Mouse (Mus musculus) MEL-GATA-1-ER (cell line): ENCODE measurements at regions not wholly inside any gene's neighbourhood (a gene's known extent, or its start where the extent isn't known, plus 50 kb on each side); places are given as distances from the start of the nearest gene placed in this dataset.

Experiments
- DNase-seq: peaks from one replicate; pipeline ENCODE4 v3.0.0-alpha.2; 2012; ENCODE audit warnings: low read depth; ENCODE audit errors: extremely low read depth

- DNase-seq, result no peak
Measured at GRCm38 (mm10) chr4:81970472-81970871, 527.9 kb upstream of the Mpdz start.

- no peak for DNase-seq
Measured at GRCm38 (mm10) chr4:81969621-81970115, 527.1 kb upstream of the Mpdz start.

- DNase-seq, result no peak
Measured at GRCm38 (mm10) chr4:81966054-81966623, 523.5 kb upstream of the Mpdz start.

DNA sequence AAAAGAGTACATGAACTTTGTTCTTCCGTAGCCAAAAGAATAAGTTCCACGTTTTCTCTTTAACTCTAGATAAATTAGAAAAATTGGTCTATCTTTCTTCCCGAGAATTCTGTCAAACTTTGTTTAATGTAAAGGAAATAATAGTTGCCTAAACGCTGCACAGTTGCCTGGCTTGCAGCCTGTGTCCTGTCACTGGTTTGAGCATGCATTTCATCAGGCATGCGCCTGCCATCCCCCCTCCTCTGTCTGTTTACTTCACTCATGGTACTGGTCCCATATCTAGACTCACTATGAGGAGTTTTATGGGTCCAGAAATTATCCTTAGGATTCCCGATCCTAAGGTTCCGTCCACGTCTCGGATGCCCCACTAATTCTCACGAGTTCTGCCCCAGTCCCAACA is 520.5 kb upstream of the Mpdz start:
- DNase-seq, result no peak

DNA sequence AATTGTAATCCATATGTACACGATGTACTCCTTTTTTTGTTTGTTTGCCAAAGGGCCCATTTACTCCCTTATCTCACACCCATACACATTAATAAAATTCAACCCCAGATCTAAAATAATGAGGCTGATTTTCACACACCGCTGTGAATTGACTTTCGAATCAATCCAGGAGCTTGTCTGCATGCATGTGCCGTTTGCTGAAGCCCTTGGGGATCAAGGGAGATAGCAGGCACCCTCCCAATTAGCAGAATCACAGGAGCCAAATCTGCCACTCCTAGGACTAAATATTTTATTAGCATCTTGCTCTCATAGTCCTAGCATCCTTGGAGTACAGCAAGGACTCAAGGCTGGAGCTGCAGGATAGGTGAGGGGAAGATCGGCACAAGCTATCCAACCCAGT is 520.0 kb upstream of the Mpdz start:
- no peak for DNase-seq

- DNase-seq, result no peak
Measured at GRCm38 (mm10) chr4:81960552-81961534, 518.2 kb upstream of the Mpdz start.

DNA sequence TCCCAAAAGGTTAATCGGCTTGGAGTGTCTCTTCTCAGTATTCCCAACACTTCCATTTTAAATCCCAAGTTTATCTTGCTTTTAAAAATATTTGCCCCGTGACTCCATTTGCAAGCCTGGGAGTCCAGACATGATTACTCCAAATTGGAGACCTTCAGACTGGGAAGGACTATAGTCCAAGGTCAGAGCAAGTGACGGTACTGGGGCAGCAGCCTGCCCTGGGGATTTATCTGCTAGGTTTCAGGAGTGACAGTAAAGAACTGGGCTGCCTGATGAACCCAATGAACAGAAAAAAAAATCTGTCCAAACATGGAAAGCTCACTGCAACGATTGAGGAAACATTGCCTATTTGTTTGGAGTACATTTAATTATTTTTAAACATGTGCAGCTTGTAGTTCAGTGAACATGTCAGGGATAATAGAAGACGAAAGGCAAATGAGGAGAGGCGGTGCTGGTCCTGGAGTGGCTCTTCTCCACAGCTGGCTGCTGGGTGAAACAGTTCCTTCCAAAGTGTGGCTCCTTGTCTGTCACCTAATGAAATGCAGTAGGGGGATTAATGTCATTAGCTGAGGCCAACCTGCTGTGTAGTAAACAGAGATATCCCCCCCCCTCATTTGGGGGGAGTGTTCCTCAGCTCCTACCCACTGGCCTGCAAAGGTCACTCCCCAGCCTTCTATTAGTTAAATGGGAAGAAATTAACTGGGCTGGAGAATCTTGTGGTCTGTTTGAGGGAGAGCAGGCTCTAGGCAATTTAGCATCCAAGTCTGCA is 514.5 kb upstream of the Mpdz start:
- DNase-seq, result no peak

GRCm38 (mm10) chr4:81953023-81953422 is 510.4 kb upstream of the Mpdz start:
- no peak for DNase-seq

DNA sequence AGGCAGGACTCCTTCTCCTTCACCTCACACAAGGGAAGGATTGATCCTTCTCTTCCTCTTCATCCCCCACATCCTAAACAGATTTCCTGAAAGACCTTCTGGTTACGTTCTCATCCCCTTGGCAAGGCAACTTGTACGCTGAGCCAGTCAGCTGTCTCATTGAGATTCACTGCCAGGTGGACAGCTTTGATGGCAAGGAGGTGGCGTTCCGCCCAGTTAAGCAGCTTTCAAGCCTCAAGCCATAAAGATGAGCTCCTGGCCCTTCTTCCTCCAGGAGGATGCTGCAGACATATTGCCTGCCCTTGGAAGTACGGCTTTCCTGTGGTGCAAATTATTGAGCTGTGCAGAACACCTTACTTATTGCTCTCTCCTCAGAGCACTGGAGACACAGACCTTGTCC is 494.8 kb upstream of the Mpdz start:
- DNase-seq, result no peak

DNA sequence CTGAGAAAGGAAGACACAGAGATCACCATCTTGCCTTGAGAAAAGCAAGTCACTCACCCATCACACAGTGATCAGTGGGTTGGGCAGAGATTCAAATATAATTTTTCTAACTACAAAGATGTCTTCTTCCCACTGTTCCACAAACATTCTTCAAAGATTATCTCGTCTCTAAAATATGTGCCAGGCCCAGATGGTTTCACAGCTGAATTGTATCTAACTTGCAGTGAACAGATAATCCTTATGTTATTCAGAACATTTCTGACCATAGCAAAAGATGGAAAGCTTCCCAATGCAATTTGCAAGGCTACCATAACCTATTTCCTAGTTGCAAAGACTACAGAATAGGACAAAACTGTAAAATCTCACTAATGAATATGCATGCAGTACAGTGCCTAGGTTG is 488.3 kb upstream of the Mpdz start:
- no peak for DNase-seq

GRCm38 (mm10) chr4:81928581-81929244 is 486.1 kb upstream of the Mpdz start:
- no peak for DNase-seq

GRCm38 (mm10) chr4:81927176-81927714 is 484.6 kb upstream of the Mpdz start:
- DNase-seq, result no peak

DNA sequence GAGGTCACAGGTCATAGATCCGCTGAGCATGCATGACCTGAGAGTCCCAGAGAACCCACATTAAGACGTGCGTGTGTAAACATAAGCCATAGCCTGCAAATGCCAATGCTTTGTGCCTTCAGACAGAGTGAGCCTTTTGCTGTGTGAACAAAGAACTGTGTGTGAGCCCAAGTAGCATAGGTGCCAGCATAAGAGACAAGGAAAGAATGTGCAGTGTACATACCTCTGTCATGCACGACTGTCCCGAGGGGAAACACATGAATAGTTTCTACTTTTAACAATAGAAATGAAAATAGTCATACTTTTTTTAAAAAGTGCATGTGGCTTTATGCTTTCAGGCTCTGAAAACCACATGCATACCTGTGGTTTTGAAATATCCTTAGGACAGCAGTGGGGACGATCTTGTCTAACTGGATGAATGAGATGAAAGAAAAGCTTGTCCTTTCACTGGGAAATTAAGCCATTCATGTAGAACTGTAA is 484.1 kb upstream of the Mpdz start:
- DNase-seq, result no peak

GRCm38 (mm10) chr4:81925611-81926010 is 483.0 kb upstream of the Mpdz start:
- DNase-seq, result no peak

DNA sequence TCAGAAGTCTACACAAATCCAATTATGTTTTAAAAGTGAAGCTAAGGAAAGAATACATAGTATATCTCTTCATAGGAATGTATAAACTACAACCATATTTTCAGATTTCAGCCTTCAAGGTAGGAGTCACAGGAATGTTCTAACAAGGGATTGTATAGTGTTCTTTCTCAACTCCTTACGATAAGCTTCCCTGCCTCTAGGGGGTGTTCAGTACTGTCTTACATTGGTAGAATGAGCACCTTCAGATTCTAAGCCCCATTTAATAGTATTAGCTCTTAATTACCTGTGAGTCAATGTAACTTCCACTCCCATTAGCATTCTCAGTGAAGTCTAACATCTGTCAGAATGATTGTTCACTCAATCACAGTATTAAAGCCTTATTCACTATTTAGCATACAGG is 481.5 kb upstream of the Mpdz start:
- DNase-seq, result no peak

DNA sequence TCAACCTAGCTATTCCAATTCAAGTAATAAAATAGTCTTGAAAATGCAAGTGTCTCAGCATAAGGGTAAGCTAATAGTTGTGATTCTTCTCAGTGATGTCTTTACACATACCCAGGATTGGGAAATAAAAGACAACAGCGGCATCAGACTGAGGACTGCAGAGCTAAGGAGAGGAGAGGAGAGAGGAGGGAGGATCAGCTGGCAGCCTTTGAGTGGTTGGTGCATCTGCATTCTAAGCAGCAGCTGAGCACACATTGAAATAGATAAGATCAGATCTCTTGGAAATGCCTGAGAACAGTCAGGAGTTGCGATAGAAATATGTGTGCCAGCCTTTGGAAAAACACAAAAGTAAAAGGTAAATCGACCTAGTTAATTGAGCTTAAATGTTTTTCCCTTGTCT is 480.3 kb upstream of the Mpdz start:
- no peak for DNase-seq

GRCm38 (mm10) chr4:81914971-81915370 is 472.4 kb upstream of the Mpdz start:
- DNase-seq, result no peak

GRCm38 (mm10) chr4:81913296-81913695 is 470.7 kb upstream of the Mpdz start:
- DNase-seq, result no peak

DNA sequence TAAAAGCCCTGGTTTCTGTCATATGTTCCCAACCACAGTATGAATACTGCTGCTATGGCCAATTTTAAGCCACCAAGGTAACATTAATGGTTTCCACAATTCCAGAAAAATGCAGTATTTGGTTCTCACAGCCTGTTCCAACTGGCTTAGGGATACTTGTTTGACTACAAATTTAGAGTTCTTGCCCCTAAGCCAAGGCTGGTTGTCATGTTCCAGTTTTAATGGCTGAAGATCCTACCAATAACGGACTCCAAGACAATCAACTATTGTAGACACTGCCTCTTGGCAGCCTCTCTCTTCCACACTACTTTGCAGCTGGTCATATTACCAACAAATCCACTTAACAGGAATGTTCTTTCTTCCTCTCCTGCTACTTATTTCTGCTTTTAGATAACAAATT is 470.0 kb upstream of the Mpdz start:
- DNase-seq, result no peak

DNA sequence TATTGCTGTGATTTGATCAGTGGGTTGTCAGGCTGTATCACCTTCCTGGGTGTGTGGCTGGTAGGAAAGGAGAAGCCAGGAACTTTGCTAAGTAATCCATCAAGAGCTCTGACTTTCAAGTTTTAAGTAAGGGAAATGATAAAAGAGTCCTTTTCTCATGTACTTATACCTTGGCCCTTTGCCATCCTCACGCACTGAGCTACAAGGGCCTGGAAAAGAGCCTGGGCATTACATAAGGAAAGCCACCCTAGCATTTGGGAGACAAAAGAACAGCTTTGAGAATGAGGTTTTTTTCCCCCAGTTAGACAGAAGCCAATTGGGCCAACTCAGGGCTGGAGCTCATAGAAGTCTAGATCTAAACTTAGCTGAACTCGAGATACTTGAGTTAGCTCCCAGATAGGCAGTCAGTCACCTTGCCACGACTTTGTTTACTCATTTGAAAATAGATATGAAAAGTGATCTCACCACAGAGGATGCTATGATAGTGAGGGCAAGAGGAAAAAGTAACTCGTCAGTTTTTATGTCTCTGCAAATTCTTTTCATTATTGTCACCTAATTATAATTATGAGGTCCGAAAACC is 457.4 kb upstream of the Mpdz start:
- no peak for DNase-seq

- no peak for DNase-seq
Measured at GRCm38 (mm10) chr4:81898661-81899060, 456.0 kb upstream of the Mpdz start.
